Mouse (Mus musculus) lung, embryonic 15.5 days (tissue): ENCODE data around the gene Alpl. TPM values are rescaled to one million over a fixed set of nuclear protein-coding genes. Genes with fewer than 3 reads are reported as not detected.

Experiments used
- ATAC-seq: fragments of 200-750 bp; cut with Nextera tagmentation; 2 replicates; pipeline ENCODE4 v1.8.0; 2017; ENCODE audit warnings: moderate number of reproducible peaks, borderline replicate concordance; ENCODE audit not compliant: low FRiP score, low TSS enrichment; ENCODE audit errors: extremely low read depth
- H3K27ac ChIP-seq: fragments of 300-500 bp; sonication (generic); 2 replicates; pipeline ENCODE4 v1.5.1; 2015; ENCODE audit warnings: moderate library complexity, mild to moderate bottlenecking, inconsistent platforms
- H3K27me3 ChIP-seq: fragments of 300-500 bp; sonication (generic); 2 replicates; pipeline ENCODE4 v1.6.1; 2015; ENCODE audit warnings: inconsistent platforms
- H3K36me3 ChIP-seq: fragments of 300-500 bp; sonication (generic); 2 replicates; pipeline ENCODE4 v1.6.1; 2015; ENCODE audit warnings: inconsistent platforms
- H3K4me1 ChIP-seq: fragments of 300-500 bp; sonication (generic); 2 replicates; pipeline ENCODE4 v1.6.1; 2015; ENCODE audit warnings: inconsistent platforms
- H3K4me2 ChIP-seq: fragments of 300-500 bp; sonication (generic); 2 replicates; pipeline ENCODE4 v1.6.1; 2015; ENCODE audit warnings: inconsistent platforms, mild to moderate bottlenecking, moderate library complexity
- H3K4me3 ChIP-seq: fragments of 300-500 bp; sonication (generic); 2 replicates; pipeline ENCODE4 v1.5.1; 2015; ENCODE audit warnings: mild to moderate bottlenecking, inconsistent platforms
- H3K9ac ChIP-seq: fragments of 300-500 bp; sonication (generic); 2 replicates; pipeline ENCODE4 v1.6.1; 2015; ENCODE audit warnings: inconsistent platforms
- H3K9me3 ChIP-seq: fragments of 300-500 bp; sonication (generic); 2 replicates; pipeline ENCODE4 v1.6.1; 2016; ENCODE audit warnings: inconsistent platforms
- WGBS: fragments of 180-500 bp; shearing (Covaris S2); methylation state at CpG from one replicate; pipeline ENCODE4 v1.1.7; 2015; 5-methylcytosine and 5-hydroxymethylcytosine counted together
- polyA plus RNA-seq: library from polyadenylated mRNA; unstranded; fragments of >200 nt; fragmentation: Nextera tagmentation; extraction: Ambion mirVana; gene quantifications from 2 replicates; pipeline ENCODE4 v1.2.1, GENCODE M21; 2015

Gene Alpl
- polyA plus RNA-seq, 1 experiment from 2014 or later: 4.2 TPM

DNA sequence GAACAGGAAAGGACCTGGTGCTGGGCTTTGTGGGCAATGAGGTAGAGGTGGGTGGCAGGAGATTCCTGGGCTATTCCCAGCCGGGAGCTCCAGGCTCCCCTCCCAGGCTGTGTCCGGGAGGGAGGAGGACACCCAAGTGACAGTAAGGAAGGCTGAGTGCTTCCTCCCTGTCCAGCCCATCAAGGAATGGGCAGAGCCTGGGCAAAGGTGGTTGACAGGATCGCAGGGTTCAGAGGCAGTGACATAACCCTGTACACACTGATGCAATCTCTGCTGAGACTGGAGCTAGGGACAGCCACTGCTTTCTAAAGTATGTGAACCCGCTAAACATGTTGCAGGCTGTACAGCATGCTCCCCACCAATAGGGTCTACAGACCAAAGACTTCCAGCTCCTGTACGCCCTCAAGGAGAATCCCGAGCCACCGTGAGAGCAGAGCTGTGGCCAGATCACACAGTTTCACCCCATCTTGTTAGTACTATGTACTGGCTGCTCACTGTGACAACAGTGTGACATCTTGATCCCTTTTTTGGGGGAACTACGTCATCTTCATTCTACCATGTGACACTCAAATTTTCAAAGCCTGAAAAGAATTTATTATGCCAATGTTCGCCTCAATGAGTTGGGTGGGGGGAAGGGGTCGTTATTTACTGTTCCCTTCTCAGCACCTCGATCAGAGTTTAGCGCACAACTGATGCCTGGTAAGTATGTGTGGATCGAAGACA, 1.8 kb downstream of the Alpl start:
- H3K4me2 ChIP-seq: no peak overlapping the region
- no peak overlapping the region for H3K9ac ChIP-seq
- H3K9me3 ChIP-seq: no peaks in the 10 kb centered on the region
- H3K27ac ChIP-seq: no peak overlapping the region
- peaks cover 13% of the 10 kb centered on the region for H3K4me1 ChIP-seq
- 81% methylated on average over 13 of the region's 13 CpGs for WGBS
- H3K27me3 ChIP-seq: peaks cover 38% of the 10 kb centered on the region
- H3K36me3 ChIP-seq: no peaks in the 10 kb centered on the region
- no peak for ATAC-seq
- no peak overlapping the region for H3K4me3 ChIP-seq

- H3K36me3 ChIP-seq: no peaks in the 10 kb centered on the region
- H3K27ac ChIP-seq: no peak overlapping the region
- peaks cover 13% of the 10 kb centered on the region for H3K4me1 ChIP-seq
- no peak overlapping the region for H3K4me2 ChIP-seq
- no peak overlapping the region for H3K4me3 ChIP-seq
- 76% methylated on average over 7 of the region's 7 CpGs for WGBS
- H3K9me3 ChIP-seq: no peaks in the 10 kb centered on the region
- no peak overlapping the region for H3K9ac ChIP-seq
- peaks cover 38% of the 10 kb centered on the region for H3K27me3 ChIP-seq
- ATAC-seq: no peak
These were observed 2.6 kb downstream of the Alpl start for GRCm38 (mm10) chr4:137793611-137794010.

DNA sequence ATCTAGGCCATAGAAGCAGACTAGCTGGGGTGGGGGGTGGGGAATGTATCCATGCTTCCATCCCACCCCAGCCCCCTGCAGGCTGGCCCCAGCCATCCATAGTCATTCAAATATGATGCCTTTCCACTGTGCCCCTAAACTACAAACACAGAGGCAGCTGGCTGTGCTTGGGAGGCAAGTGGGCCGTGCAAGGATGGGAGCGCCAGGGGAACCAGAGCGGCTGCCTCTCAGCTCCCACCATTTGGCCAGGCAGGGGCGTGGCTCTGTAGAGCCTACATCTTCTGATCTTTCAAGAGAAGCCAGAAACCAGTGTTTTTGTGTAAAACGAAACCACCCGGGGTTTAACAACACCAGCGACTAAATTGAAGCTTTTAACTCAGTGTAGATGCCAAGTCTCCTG, 4.7 kb downstream of the Alpl start:
- no peak for ATAC-seq
- no peak overlapping the region for H3K9ac ChIP-seq
- peaks cover 10% of the 10 kb centered on the region for H3K4me1 ChIP-seq
- H3K27ac ChIP-seq: no peak overlapping the region
- 20% methylated on average over 7 of the region's 7 CpGs for WGBS
- no peak overlapping the region for H3K4me3 ChIP-seq
- H3K4me2 ChIP-seq: no peak overlapping the region
- H3K27me3 ChIP-seq: peaks cover 28% of the 10 kb centered on the region
- H3K36me3 ChIP-seq: no peaks in the 10 kb centered on the region
- H3K9me3 ChIP-seq: no peaks in the 10 kb centered on the region

DNA sequence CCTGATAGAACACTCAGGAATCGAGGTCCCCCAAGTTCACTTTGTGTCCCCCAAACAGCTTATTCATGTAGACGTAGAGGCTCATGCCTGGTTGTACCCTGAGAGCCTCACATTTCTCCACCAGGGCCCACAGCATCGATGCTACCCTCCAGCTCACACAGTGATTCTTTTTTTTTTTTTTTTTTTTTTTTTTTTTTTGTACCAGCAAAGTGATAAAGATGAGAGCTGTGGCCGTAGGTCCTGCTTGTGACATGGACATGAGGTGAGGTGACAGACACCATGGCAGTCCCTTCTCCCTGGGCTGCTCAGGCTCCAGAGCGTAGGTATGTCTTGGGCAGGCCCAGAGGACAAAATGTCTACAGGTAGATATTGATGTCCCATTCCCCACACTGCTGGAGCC, 5.2 kb downstream of the Alpl start:
- no peak for ATAC-seq
- no peaks in the 10 kb centered on the region for H3K36me3 ChIP-seq
- no peaks in the 10 kb centered on the region for H3K9me3 ChIP-seq
- WGBS: 78% methylated on average over 5 of the region's 5 CpGs
- H3K9ac ChIP-seq: no peak overlapping the region
- H3K4me1 ChIP-seq: peaks cover 5% of the 10 kb centered on the region
- H3K27ac ChIP-seq: no peak overlapping the region
- H3K27me3 ChIP-seq: peaks cover 23% of the 10 kb centered on the region
- no peak overlapping the region for H3K4me2 ChIP-seq
- H3K4me3 ChIP-seq: no peak overlapping the region

- H3K9me3 ChIP-seq: no peaks in the 10 kb centered on the region
- H3K4me3 ChIP-seq: no peak overlapping the region
- H3K36me3 ChIP-seq: no peaks in the 10 kb centered on the region
- H3K4me2 ChIP-seq: no peak overlapping the region
- no peaks in the 10 kb centered on the region for H3K27me3 ChIP-seq
- no peak overlapping the region for H3K27ac ChIP-seq
- no peak for ATAC-seq
- 66% methylated on average over 7 of the region's 7 CpGs for WGBS
- no peak overlapping the region for H3K9ac ChIP-seq
- peaks cover 13% of the 10 kb centered on the region for H3K4me1 ChIP-seq
These were observed 7.6 kb downstream of the Alpl start for GRCm38 (mm10) chr4:137788511-137789049.

DNA sequence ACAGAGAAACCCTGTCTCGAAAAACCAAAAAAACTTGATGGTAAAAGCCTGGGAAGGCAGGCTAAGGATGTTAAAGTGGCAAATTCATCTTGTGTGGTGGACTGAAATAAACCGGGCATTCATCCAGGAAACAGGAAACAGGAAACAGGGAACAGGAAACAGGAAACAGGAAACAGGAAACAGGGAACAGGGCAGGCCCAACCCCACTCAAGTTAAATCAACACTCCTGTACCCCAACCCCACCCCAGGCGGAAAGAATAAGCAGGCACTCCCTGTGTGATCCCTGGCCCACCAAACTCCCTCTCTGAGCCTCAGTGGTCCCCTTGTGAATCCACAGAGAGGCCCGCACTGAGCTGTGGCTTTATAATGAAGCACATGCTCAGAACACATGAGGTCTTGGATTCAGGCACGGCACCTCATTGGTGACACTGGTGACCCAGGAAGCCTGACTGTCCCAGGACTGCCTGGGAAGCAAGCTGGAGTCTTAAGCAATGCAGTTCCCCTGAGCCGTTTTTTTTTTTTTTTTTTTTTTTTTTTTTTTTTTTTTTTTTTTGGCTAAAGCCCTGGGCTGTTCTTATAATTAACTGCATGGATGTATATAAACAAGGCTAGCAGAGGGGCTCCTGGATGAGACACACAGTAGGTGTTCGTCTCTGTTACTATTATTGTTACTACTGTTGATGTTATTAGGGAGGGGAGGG, 8.4 kb downstream of the Alpl start:
- Histone ChIP-seq H3K9ac (no peak overlapping the region), H3K27ac (no peak overlapping the region)

DNA sequence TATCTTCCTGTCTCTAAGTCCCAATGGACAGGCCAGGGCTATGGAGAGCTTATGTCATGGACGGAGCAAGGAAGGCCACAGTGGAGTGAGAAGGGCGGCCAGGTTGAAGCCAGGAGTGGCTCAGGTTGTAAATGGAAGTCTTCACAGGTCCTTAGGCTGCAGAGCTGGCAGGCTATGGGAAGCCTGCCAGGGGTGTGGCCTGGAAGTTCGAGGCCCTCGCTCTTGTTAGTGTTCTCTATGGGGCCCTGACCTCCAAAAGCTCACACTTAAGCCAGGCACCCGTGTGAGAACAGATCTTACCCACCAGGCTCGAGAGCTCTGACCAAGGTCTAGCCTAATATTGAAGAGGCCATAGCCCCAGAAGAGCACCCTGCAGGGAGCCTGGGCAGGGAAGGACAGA, 9.7 kb downstream of the Alpl start:
- WGBS: 58% methylated on average over 6 of the region's 6 CpGs
- no peak for ATAC-seq
- Histone ChIP-seq H3K4me1 (peaks cover 16% of the 10 kb centered on the region), H3K27ac (no peak overlapping the region), H3K9ac (no peak overlapping the region), H3K4me3 (no peak overlapping the region), H3K9me3 (no peaks in the 10 kb centered on the region), H3K27me3 (no peaks in the 10 kb centered on the region), H3K36me3 (no peaks in the 10 kb centered on the region), H3K4me2 (no peak overlapping the region)

More for the DNA sequence above, 8.4 kb downstream of the Alpl start:
- H3K9me3 ChIP-seq: no peaks in the 10 kb centered on the region
- no peaks in the 10 kb centered on the region for H3K27me3 ChIP-seq
- no peaks in the 10 kb centered on the region for H3K36me3 ChIP-seq
- H3K4me1 ChIP-seq: peaks cover 16% of the 10 kb centered on the region
- H3K4me2 ChIP-seq: no peak overlapping the region
- H3K4me3 ChIP-seq: no peak overlapping the region
- 73% methylated on average over 7 of the region's 7 CpGs for WGBS
- no peak for ATAC-seq

GRCm38 (mm10) chr4:137785270-137785669, 10.9 kb downstream of the Alpl start:
- Histone ChIP-seq H3K27ac (no peak overlapping the region), H3K9me3 (no peaks in the 10 kb centered on the region), H3K4me2 (no peak overlapping the region), H3K9ac (no peak overlapping the region), H3K4me1 (peaks cover 16% of the 10 kb centered on the region), H3K27me3 (no peaks in the 10 kb centered on the region), H3K4me3 (no peak overlapping the region), H3K36me3 (no peaks in the 10 kb centered on the region)
- WGBS: 63% methylated on average over 6 of the region's 6 CpGs
- ATAC-seq: no peak

- Histone ChIP-seq H3K27me3 (no peaks in the 10 kb centered on the region), H3K9me3 (no peaks in the 10 kb centered on the region), H3K36me3 (no peaks in the 10 kb centered on the region), H3K4me3 (no peak overlapping the region), H3K27ac (no peak overlapping the region), H3K4me1 (peaks cover 16% of the 10 kb centered on the region), H3K9ac (no peak overlapping the region), H3K4me2 (no peak overlapping the region)
- 76% methylated on average over 6 of the region's 6 CpGs for WGBS
- ATAC-seq: no peak
These were observed 11.4 kb downstream of the Alpl start for GRCm38 (mm10) chr4:137784741-137785140.

DNA sequence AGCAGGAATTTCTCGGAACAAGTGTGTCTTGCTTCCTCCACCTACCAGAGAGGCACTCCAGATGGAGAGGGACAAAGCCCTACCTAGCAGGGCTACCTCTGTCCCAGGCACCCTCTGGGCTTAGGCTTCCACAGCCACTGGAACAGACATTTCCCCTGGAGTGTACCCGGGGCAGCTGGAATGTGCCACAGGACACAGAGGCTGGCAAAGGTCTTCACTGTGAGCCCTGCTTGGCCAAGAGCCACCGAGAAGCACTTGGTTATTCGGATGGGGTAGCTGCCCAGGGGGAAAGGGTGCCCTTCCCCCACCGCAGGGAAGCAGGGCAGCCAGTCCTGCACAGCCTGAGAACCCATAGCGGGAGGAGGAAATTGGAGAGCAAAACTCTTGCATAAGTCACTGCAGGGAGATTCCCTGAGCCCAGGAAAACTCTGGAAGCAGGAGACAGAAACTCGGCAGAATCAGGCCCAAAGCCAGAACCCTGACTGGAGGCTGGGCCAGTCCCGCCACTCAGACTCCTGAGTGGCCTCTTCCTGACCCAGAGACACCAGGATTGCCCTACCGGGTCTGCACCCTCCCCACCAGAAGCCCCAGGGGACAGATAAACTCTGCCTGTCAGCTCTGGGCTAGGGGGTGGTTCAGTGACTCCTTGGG, 12.5 kb downstream of the Alpl start:
- peaks cover 16% of the 10 kb centered on the region for H3K4me1 ChIP-seq
- no peak overlapping the region for H3K4me2 ChIP-seq
- ATAC-seq: peak; percentile 60; the same call in 1 of the 2 replicates
- H3K9me3 ChIP-seq: no peaks in the 10 kb centered on the region
- no peak overlapping the region for H3K4me3 ChIP-seq
- no peaks in the 10 kb centered on the region for H3K27me3 ChIP-seq
- H3K9ac ChIP-seq: no peak overlapping the region
- 19% methylated on average over 9 of the region's 9 CpGs for WGBS
- no peaks in the 10 kb centered on the region for H3K36me3 ChIP-seq
- peak overlapping the region; percentile 75 for H3K27ac ChIP-seq

DNA sequence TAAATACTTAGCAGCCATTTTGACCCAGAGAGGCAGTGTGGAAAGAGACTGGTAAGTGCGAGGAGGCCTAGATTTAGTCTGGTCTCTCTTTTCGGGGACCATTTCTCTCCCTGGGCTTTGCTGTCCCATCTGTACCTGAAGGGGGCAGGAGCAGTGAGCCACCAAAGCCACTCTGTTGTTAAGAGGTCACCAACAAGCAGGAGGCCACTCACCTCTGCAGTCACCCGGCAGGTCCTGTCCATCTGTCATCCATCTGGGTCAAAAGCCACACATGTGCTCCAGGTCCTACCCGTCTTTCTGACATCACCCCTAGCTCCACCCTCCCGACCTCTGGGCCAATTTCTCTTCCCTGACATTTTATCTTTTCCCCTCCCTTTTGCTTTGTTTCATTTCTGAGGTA, 14.2 kb downstream of the Alpl start:
- no peak for ATAC-seq
- Histone ChIP-seq H3K4me1 (peaks cover 16% of the 10 kb centered on the region), H3K27me3 (no peaks in the 10 kb centered on the region), H3K9ac (no peak overlapping the region), H3K9me3 (no peaks in the 10 kb centered on the region), H3K36me3 (no peaks in the 10 kb centered on the region), H3K4me3 (no peak overlapping the region), H3K27ac (no peak overlapping the region), H3K4me2 (no peak overlapping the region)
- WGBS: 58% methylated on average over 5 of the region's 5 CpGs

- 49% methylated on average over 3 of the region's 3 CpGs for WGBS
- H3K9ac ChIP-seq: no peak overlapping the region
- no peaks in the 10 kb centered on the region for H3K27me3 ChIP-seq
- no peak overlapping the region for H3K27ac ChIP-seq
- no peak overlapping the region for H3K4me2 ChIP-seq
- H3K4me1 ChIP-seq: peaks cover 16% of the 10 kb centered on the region
- H3K36me3 ChIP-seq: no peaks in the 10 kb centered on the region
- no peak for ATAC-seq
- no peak overlapping the region for H3K4me3 ChIP-seq
- H3K9me3 ChIP-seq: no peaks in the 10 kb centered on the region
These were observed 15.2 kb downstream of the Alpl start for GRCm38 (mm10) chr4:137780986-137781385.
